Mouse (Mus musculus): Measurements from ENCODE around the gene Grem1. TPM values are rescaled to one million over a fixed set of nuclear protein-coding genes. Genes with fewer than 3 reads are reported as not detected.

Gene Grem1
- polyA plus RNA-seq, 1 experiment from 2014 or later, result 0.08 TPM

GRCm38 (mm10) chr2:113788821-113789387 lies 30.5 kb upstream of the Grem1 start:
- H3K27me3 ChIP-seq (ENCODE audit: control insufficient read depth, insufficient read depth, low read depth, low read length), result no peaks in the 10 kb centered on the region
- 61% methylated on average over 4 of the region's 4 CpGs for WGBS (ENCODE audit: insufficient replicate concordance)

GRCm38 (mm10) chr2:113787882-113788281 lies 29.4 kb upstream of the Grem1 start:
- Histone ChIP-seq H3K36me3 (ENCODE audit: control insufficient read depth, insufficient read depth) (no peaks in the 10 kb centered on the region), H3K27me3 (ENCODE audit: control insufficient read depth, insufficient read depth, low read depth, low read length) (no peaks in the 10 kb centered on the region), H3K4me1 (ENCODE audit: control insufficient read depth, low read depth, low read length) (no peaks in the 10 kb centered on the region), H3K4me2 (ENCODE audit: low read depth, low read length) (no peak overlapping the region), H3K9me3 (replicated peaks; ENCODE audit: control insufficient read depth, low read length) (no peaks in the 10 kb centered on the region), H3K9ac (ENCODE audit: low read depth, low read length) (no peak overlapping the region), H3K27ac (ENCODE audit: low read length) (no peak overlapping the region), H3K4me3 (ENCODE audit: low read depth, low read length) (no peak overlapping the region)
- WGBS (ENCODE audit: insufficient replicate concordance), result 63% methylated on average over 4 of the region's 4 CpGs
- no peak for ATAC-seq (ENCODE audit: low read depth)

More at GRCm38 (mm10) chr2:113788821-113789387, 30.5 kb upstream of the Grem1 start:
- H3K9me3 ChIP-seq (replicated peaks; ENCODE audit: control insufficient read depth, low read length), result no peaks in the 10 kb centered on the region
- no peaks in the 10 kb centered on the region for H3K4me1 ChIP-seq (ENCODE audit: control insufficient read depth, low read depth, low read length)
- no peak overlapping the region for H3K27ac ChIP-seq (ENCODE audit: low read length)
- H3K36me3 ChIP-seq (ENCODE audit: control insufficient read depth, insufficient read depth), result no peaks in the 10 kb centered on the region
- H3K4me3 ChIP-seq (ENCODE audit: low read depth, low read length), result no peak overlapping the region
- H3K9ac ChIP-seq (ENCODE audit: low read depth, low read length), result no peak overlapping the region
- H3K4me2 ChIP-seq (ENCODE audit: low read depth, low read length), result no peak overlapping the region
- no peak for ATAC-seq (ENCODE audit: low read depth)

- no peaks in the 10 kb centered on the region for H3K4me1 ChIP-seq (ENCODE audit: control insufficient read depth, low read depth, low read length)
- H3K9me3 ChIP-seq (replicated peaks; ENCODE audit: control insufficient read depth, low read length), result no peaks in the 10 kb centered on the region
- WGBS (ENCODE audit: insufficient replicate concordance), result 37% methylated on average over 3 of the region's 3 CpGs
- no peak for ATAC-seq (ENCODE audit: low read depth)
- no peak overlapping the region for H3K9ac ChIP-seq (ENCODE audit: low read depth, low read length)
- no peaks in the 10 kb centered on the region for H3K36me3 ChIP-seq (ENCODE audit: control insufficient read depth, insufficient read depth)
- H3K27ac ChIP-seq (ENCODE audit: low read length), result no peak overlapping the region
- no peak overlapping the region for H3K4me3 ChIP-seq (ENCODE audit: low read depth, low read length)
- no peaks in the 10 kb centered on the region for H3K27me3 ChIP-seq (ENCODE audit: control insufficient read depth, insufficient read depth, low read depth, low read length)
- H3K4me2 ChIP-seq (ENCODE audit: low read depth, low read length), result no peak overlapping the region
Observed at GRCm38 (mm10) chr2:113784851-113785250, 26.4 kb upstream of the Grem1 start.

GRCm38 (mm10) chr2:113781521-113781920 lies 23.1 kb upstream of the Grem1 start:
- Histone ChIP-seq H3K27ac (ENCODE audit: low read length) (no peak overlapping the region), H3K4me3 (ENCODE audit: low read depth, low read length) (no peak overlapping the region), H3K36me3 (ENCODE audit: control insufficient read depth, insufficient read depth) (no peaks in the 10 kb centered on the region), H3K9ac (ENCODE audit: low read depth, low read length) (no peak overlapping the region), H3K27me3 (ENCODE audit: control insufficient read depth, insufficient read depth, low read depth, low read length) (no peaks in the 10 kb centered on the region), H3K9me3 (replicated peaks; ENCODE audit: control insufficient read depth, low read length) (no peaks in the 10 kb centered on the region), H3K4me1 (ENCODE audit: control insufficient read depth, low read depth, low read length) (no peaks in the 10 kb centered on the region), H3K4me2 (ENCODE audit: low read depth, low read length) (no peak overlapping the region)
- no peak for ATAC-seq (ENCODE audit: low read depth)
- WGBS (ENCODE audit: insufficient replicate concordance), result 47% methylated on average over 4 of the region's 4 CpGs

- ATAC-seq (ENCODE audit: low read depth), result no peak
- H3K4me2 ChIP-seq (ENCODE audit: low read depth, low read length), result no peak overlapping the region
- H3K36me3 ChIP-seq (ENCODE audit: control insufficient read depth, insufficient read depth), result no peaks in the 10 kb centered on the region
- H3K4me3 ChIP-seq (ENCODE audit: low read depth, low read length), result no peak overlapping the region
- no peaks in the 10 kb centered on the region for H3K27me3 ChIP-seq (ENCODE audit: control insufficient read depth, insufficient read depth, low read depth, low read length)
- H3K27ac ChIP-seq (ENCODE audit: low read length), result no peak overlapping the region
- H3K4me1 ChIP-seq (ENCODE audit: control insufficient read depth, low read depth, low read length), result no peaks in the 10 kb centered on the region
- 60% methylated on average over 5 of the region's 5 CpGs for WGBS (ENCODE audit: insufficient replicate concordance)
- no peak overlapping the region for H3K9ac ChIP-seq (ENCODE audit: low read depth, low read length)
- H3K9me3 ChIP-seq (replicated peaks; ENCODE audit: control insufficient read depth, low read length), result no peaks in the 10 kb centered on the region
Observed at GRCm38 (mm10) chr2:113781107-113781506, 22.7 kb upstream of the Grem1 start.

GRCm38 (mm10) chr2:113779336-113779735 lies 20.9 kb upstream of the Grem1 start:
- WGBS (ENCODE audit: insufficient replicate concordance), result 60% methylated on average over 3 of the region's 3 CpGs
- no peaks in the 10 kb centered on the region for H3K27me3 ChIP-seq (ENCODE audit: control insufficient read depth, insufficient read depth, low read depth, low read length)
- H3K9ac ChIP-seq (ENCODE audit: low read depth, low read length), result no peak overlapping the region
- no peaks in the 10 kb centered on the region for H3K36me3 ChIP-seq (ENCODE audit: control insufficient read depth, insufficient read depth)
- no peaks in the 10 kb centered on the region for H3K9me3 ChIP-seq (replicated peaks; ENCODE audit: control insufficient read depth, low read length)
- no peak overlapping the region for H3K27ac ChIP-seq (ENCODE audit: low read length)
- no peak overlapping the region for H3K4me3 ChIP-seq (ENCODE audit: low read depth, low read length)
- no peak overlapping the region for H3K4me2 ChIP-seq (ENCODE audit: low read depth, low read length)
- ATAC-seq (ENCODE audit: low read depth), result no peak
- H3K4me1 ChIP-seq (ENCODE audit: control insufficient read depth, low read depth, low read length), result no peaks in the 10 kb centered on the region

GRCm38 (mm10) chr2:113778036-113778435 lies 19.6 kb upstream of the Grem1 start:
- no peaks in the 10 kb centered on the region for H3K9me3 ChIP-seq (replicated peaks; ENCODE audit: control insufficient read depth, low read length)
- H3K4me2 ChIP-seq (ENCODE audit: low read depth, low read length), result no peak overlapping the region
- H3K9ac ChIP-seq (ENCODE audit: low read depth, low read length), result no peak overlapping the region
- no peak overlapping the region for H3K27ac ChIP-seq (ENCODE audit: low read length)
- no peaks in the 10 kb centered on the region for H3K4me1 ChIP-seq (ENCODE audit: control insufficient read depth, low read depth, low read length)
- H3K27me3 ChIP-seq (ENCODE audit: control insufficient read depth, insufficient read depth, low read depth, low read length), result no peaks in the 10 kb centered on the region
- no peaks in the 10 kb centered on the region for H3K36me3 ChIP-seq (ENCODE audit: control insufficient read depth, insufficient read depth)
- no peak for ATAC-seq (ENCODE audit: low read depth)
- WGBS (ENCODE audit: insufficient replicate concordance), result 50% methylated on average over 6 of the region's 6 CpGs
- no peak overlapping the region for H3K4me3 ChIP-seq (ENCODE audit: low read depth, low read length)

- Histone ChIP-seq H3K36me3 (ENCODE audit: control insufficient read depth, insufficient read depth) (no peaks in the 10 kb centered on the region), H3K4me3 (ENCODE audit: low read depth, low read length) (no peak overlapping the region), H3K27me3 (ENCODE audit: control insufficient read depth, insufficient read depth, low read depth, low read length) (no peaks in the 10 kb centered on the region), H3K9me3 (replicated peaks; ENCODE audit: control insufficient read depth, low read length) (no peaks in the 10 kb centered on the region), H3K27ac (ENCODE audit: low read length) (no peak overlapping the region), H3K9ac (ENCODE audit: low read depth, low read length) (no peak overlapping the region), H3K4me1 (ENCODE audit: control insufficient read depth, low read depth, low read length) (no peaks in the 10 kb centered on the region), H3K4me2 (ENCODE audit: low read depth, low read length) (no peak overlapping the region)
- WGBS (ENCODE audit: insufficient replicate concordance), result 53% methylated on average over 3 of the region's 3 CpGs
- no peak for ATAC-seq (ENCODE audit: low read depth)
Observed at GRCm38 (mm10) chr2:113776297-113776696, 17.9 kb upstream of the Grem1 start.

GRCm38 (mm10) chr2:113774150-113774805 lies 15.8 kb upstream of the Grem1 start:
- Histone ChIP-seq H3K27me3 (ENCODE audit: control insufficient read depth, insufficient read depth, low read depth, low read length) (no peaks in the 10 kb centered on the region), H3K36me3 (ENCODE audit: control insufficient read depth, insufficient read depth) (no peaks in the 10 kb centered on the region), H3K9me3 (replicated peaks; ENCODE audit: control insufficient read depth, low read length) (no peaks in the 10 kb centered on the region), H3K4me1 (ENCODE audit: control insufficient read depth, low read depth, low read length) (no peaks in the 10 kb centered on the region), H3K9ac (ENCODE audit: low read depth, low read length) (no peak overlapping the region), H3K4me2 (ENCODE audit: low read depth, low read length) (no peak overlapping the region), H3K27ac (ENCODE audit: low read length) (no peak overlapping the region), H3K4me3 (ENCODE audit: low read depth, low read length) (no peak overlapping the region)
- 49% methylated on average over 6 of the region's 6 CpGs for WGBS (ENCODE audit: insufficient replicate concordance)
- ATAC-seq (ENCODE audit: low read depth), result no peak

All from liver, embryonic 16.5 days (tissue).